Mouse (Mus musculus) MEL (cell line): ENCODE measurements around the gene Dusp13. TPM values are rescaled to one million over a fixed set of nuclear protein-coding genes. Genes with fewer than 3 reads are reported as not detected.

Experiments
- DNase-seq: peaks from one replicate; pipeline ENCODE4 v3.0.0; 2011; ENCODE audit warnings: low read depth, low spot score
- H3K27ac ChIP-seq: 2 replicates; pipeline ENCODE4 v1.5.1; 2012; ENCODE audit warnings: low read depth, mild to moderate bottlenecking, control low read depth, low read length, moderate library complexity; ENCODE audit not compliant: control insufficient read depth
- H3K27me3 ChIP-seq, 2 experiments: fragments of 150-350 bp in 1 of 2; sonication (generic) in 1 of 2; 2 replicates each; pipeline ENCODE4 v1.6.1; 2012; ENCODE audit warnings: low read length in 2 of 2, mild to moderate bottlenecking in 2 of 2, improper control_type of control experiment in 1 of 2, moderate library complexity in 1 of 2; ENCODE audit not compliant: insufficient read depth in 2 of 2, control insufficient read depth in 1 of 2
- H3K36me3 ChIP-seq, 2 experiments: 2 replicates each; pipeline ENCODE4 v1.6.1; 2012 to 2014; ENCODE audit warnings: low read length in 2 of 2, improper control_type of control experiment in 1 of 2, inconsistent platforms in 1 of 2, mild to moderate bottlenecking in 1 of 2; ENCODE audit not compliant: insufficient read depth in 2 of 2, control insufficient read depth in 1 of 2
- H3K4me1 ChIP-seq, 2 experiments: fragments of 150-350 bp in 1 of 2; sonication (generic) in 1 of 2; 2 replicates each; pipeline ENCODE4 v1.6.1; 2012; ENCODE audit warnings: low read length in 2 of 2, improper control_type of control experiment in 1 of 2, mild to moderate bottlenecking in 1 of 2; ENCODE audit not compliant: insufficient read depth in 2 of 2, control insufficient read depth in 1 of 2
- H3K4me3 ChIP-seq, 2 experiments: fragments of 150-350 bp in 1 of 2; sonication (generic) in 1 of 2; 2 replicates each; pipeline ENCODE4 v1.5.1; 2012; ENCODE audit warnings: low read depth in 2 of 2, low read length in 2 of 2, mild to moderate bottlenecking in 2 of 2, moderate library complexity in 2 of 2, control low read depth in 1 of 2, improper control_type of control experiment in 1 of 2; ENCODE audit not compliant: control insufficient read depth in 1 of 2, insufficient read depth in 1 of 2
- H3K79me2 ChIP-seq: 2 replicates; pipeline ENCODE4 v1.6.1; 2012; ENCODE audit warnings: mild to moderate bottlenecking, low read length, moderate library complexity; ENCODE audit not compliant: control insufficient read depth, poor library complexity, insufficient read depth
- H3K9ac ChIP-seq: 2 replicates; pipeline ENCODE4 v1.6.1; 2012; ENCODE audit warnings: low read depth, mild to moderate bottlenecking, control low read depth, low read length, moderate library complexity; ENCODE audit not compliant: control insufficient read depth, poor library complexity, severe bottlenecking
- H3K9me3 ChIP-seq: fragments of 150-350 bp; sonication (generic); replicated peaks from 2 replicates; pipeline ENCODE4 v1.6.1; 2012; ENCODE audit warnings: mild to moderate bottlenecking, low read length, improper control_type of control experiment, moderate library complexity; ENCODE audit not compliant: insufficient read depth
- BHLHE40 ChIP-seq: IDR thresholded peaks from 2 replicates; pipeline ENCODE4 v1.6.1; 2012; ENCODE audit warnings: low read depth, mild to moderate bottlenecking, inconsistent platforms, low read length, improper control_type of control experiment, borderline replicate concordance
- E2F4 ChIP-seq: IDR thresholded peaks from 2 replicates; pipeline ENCODE4 v1.6.1; 2011; ENCODE audit warnings: low read depth, low read length, improper control_type of control experiment, borderline replicate concordance
- ELF1 ChIP-seq: IDR thresholded peaks from 2 replicates; pipeline ENCODE4 v1.6.1; 2014; ENCODE audit warnings: low read depth, mild to moderate bottlenecking, inconsistent platforms, low read length, improper control_type of control experiment, moderate library complexity
- EP300 ChIP-seq, 2 experiments: IDR thresholded peaks; 2 replicates each; pipeline ENCODE4 v1.6.1; 2011; ENCODE audit warnings: improper control_type of control experiment in 2 of 2, low read length in 2 of 2, low read depth in 1 of 2, mild to moderate bottlenecking in 1 of 2
- JUND ChIP-seq: IDR thresholded peaks from 2 replicates; pipeline ENCODE4 v1.6.1; 2011; ENCODE audit warnings: low read depth, mild to moderate bottlenecking, improper control_type of control experiment, low read length
- MAX ChIP-seq: IDR thresholded peaks from 2 replicates; pipeline ENCODE4 v1.6.1; 2011; ENCODE audit warnings: low read length, improper control_type of control experiment
- MAZ ChIP-seq: IDR thresholded peaks from 2 replicates; pipeline ENCODE4 v1.6.1; 2012; ENCODE audit warnings: low read depth, mild to moderate bottlenecking, inconsistent platforms, low read length, improper control_type of control experiment
- MYC ChIP-seq: IDR thresholded peaks from 2 replicates; pipeline ENCODE4 v1.6.1; 2011; ENCODE audit warnings: low read depth, mild to moderate bottlenecking, low read length, improper control_type of control experiment, moderate library complexity
- NELFE ChIP-seq: IDR thresholded peaks from 2 replicates; pipeline ENCODE4 v1.6.1; 2011; ENCODE audit warnings: low read depth, low read length, improper control_type of control experiment
- NRF1 ChIP-seq: IDR thresholded peaks from 2 replicates; pipeline ENCODE4 v1.6.1; 2014; ENCODE audit warnings: low read depth, mild to moderate bottlenecking, inconsistent platforms, low read length, improper control_type of control experiment, moderate library complexity; ENCODE audit not compliant: poor library complexity, insufficient read depth, severe bottlenecking
- POLR2AphosphoS2 ChIP-seq: IDR thresholded peaks from 2 replicates; pipeline ENCODE4 v1.6.1; 2011; ENCODE audit warnings: low read length, improper control_type of control experiment
- POLR2AphosphoS5 ChIP-seq: IDR thresholded peaks from 2 replicates; pipeline ENCODE4 v1.6.1; 2012; ENCODE audit warnings: low read depth, borderline replicate concordance, mild to moderate bottlenecking, inconsistent platforms, low read length, moderate library complexity, mixed read lengths
- RCOR1 ChIP-seq: IDR thresholded peaks from 2 replicates; pipeline ENCODE4 v1.6.1; 2012; ENCODE audit warnings: low read depth, mild to moderate bottlenecking, inconsistent platforms, low read length, improper control_type of control experiment
- SIN3A ChIP-seq: IDR thresholded peaks from 2 replicates; pipeline ENCODE4 v1.6.1; 2012; ENCODE audit warnings: low read length, improper control_type of control experiment, inconsistent platforms
- TBP ChIP-seq: IDR thresholded peaks from 2 replicates; pipeline ENCODE4 v1.8.0; 2011; ENCODE audit warnings: low read depth, low read length, improper control_type of control experiment
- UBTF ChIP-seq: IDR thresholded peaks from 2 replicates; pipeline ENCODE4 v1.6.1; 2012; ENCODE audit warnings: low read depth, mild to moderate bottlenecking, inconsistent platforms, low read length, improper control_type of control experiment, moderate library complexity, borderline replicate concordance; ENCODE audit not compliant: insufficient read depth
- USF1 ChIP-seq: IDR thresholded peaks from 2 replicates; pipeline ENCODE4 v1.6.1; 2014; ENCODE audit warnings: low read depth, mild to moderate bottlenecking, inconsistent platforms, low read length, improper control_type of control experiment, moderate library complexity
- ZC3H11A ChIP-seq: IDR thresholded peaks from 2 replicates; pipeline ENCODE4 v1.6.1; 2012; ENCODE audit warnings: low read depth, mild to moderate bottlenecking, inconsistent platforms, low read length, improper control_type of control experiment
- ZMIZ1 ChIP-seq: IDR thresholded peaks from 2 replicates; pipeline ENCODE4 v1.6.1; 2012; ENCODE audit warnings: low read depth, mild to moderate bottlenecking, inconsistent platforms, low read length, improper control_type of control experiment, moderate library complexity
- polyA plus RNA-seq, 2 experiments: library from polyadenylated mRNA; stranded (reverse) in 1 of 2; unstranded in 1 of 2; fragments of >175 nt in 1 of 2; fragments of >200 nt in 1 of 2; gene quantifications; 2 replicates each; pipeline versions ENCODE4 v1.2.1 to v1.2.4; 2012; ENCODE audit warnings: low replicate concordance in 2 of 2, low read depth in 1 of 2; ENCODE audit not compliant: insufficient read length in 2 of 2, insufficient read depth in 1 of 2, missing spikeins in 1 of 2
- total RNA-seq: library from RNA; depleted of rRNA; stranded (reverse); fragments of 300-350 nt; gene quantifications from 2 replicates; pipeline ENCODE4 v1.2.3, GENCODE M21; 2012; rRNA removed

The Dusp13 gene
- total RNA-seq (not detected in 2 replicates), polyA plus RNA-seq (under 1 TPM in 1 of 2 experiments, not detected in 1; 0.08 TPM)

DNA sequence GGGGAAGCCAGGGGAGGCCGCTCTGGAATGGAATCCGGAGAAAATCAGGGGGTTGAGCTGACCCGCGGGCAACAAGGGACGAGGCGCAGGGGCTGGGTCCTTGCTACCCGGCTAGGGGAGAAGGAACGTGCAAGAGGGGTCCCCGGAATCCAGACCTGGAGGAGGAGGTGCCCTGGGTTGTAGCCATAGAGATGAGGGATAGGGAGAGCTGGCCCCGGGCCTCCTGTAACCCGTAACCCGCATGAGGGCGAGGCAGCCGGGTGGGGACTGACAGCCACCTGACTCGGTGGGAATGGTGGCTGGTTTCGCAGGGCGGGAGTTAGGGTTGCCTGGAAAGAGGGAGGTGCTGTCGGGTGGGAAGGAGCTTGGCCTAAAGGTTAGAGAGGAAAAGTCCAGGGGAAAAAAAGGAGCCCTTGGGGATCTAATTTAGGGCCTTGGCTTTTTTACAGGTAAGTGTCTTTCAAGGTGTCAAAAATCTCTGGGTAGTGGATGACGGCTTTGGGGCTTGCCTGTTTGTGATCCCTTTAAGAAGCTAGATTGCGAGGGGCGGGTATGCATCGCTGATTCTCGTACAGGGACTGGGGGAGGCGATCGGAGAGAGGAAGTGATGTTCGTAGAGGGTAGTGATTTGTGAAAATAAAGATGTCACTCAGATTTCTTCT, at the start of gene Dusp13:
Gene Dusp13 (minus strand): TSS at position 301 of the 662 bp plus-strand sequence.
- Histone ChIP-seq H3K4me1 (peaks cover 15 to 30% of the 10 kb centered on the region in 2 experiments), H3K27ac (peak within 1 kb of the TSS; percentile 37), H3K27me3 (no peaks in the 10 kb centered on the region), H3K36me3 (peaks cover 0 to 27% of the 10 kb centered on the region in 2 experiments; a peak in 2 of 4 replicates), H3K4me3 (peak within 1 kb of the TSS; percentile 91 to 100), H3K79me2 (peaks cover 34% of the 10 kb centered on the region), H3K9ac (peak within 1 kb of the TSS; percentile 89)
- DNase-seq, result peak; percentile 71
- peak; percentile 55; the same call in 1 of the 2 replicates for TF ChIP-seq SIN3A
- no peak for TF ChIP-seq ZMIZ1
- no peak for TF ChIP-seq E2F4
- 0 out of 2 replicates have a peak, but pooled peaks have one; percentile 11 for TF ChIP-seq TBP
- peak; percentile 34; the same call in 1 of the 2 replicates for TF ChIP-seq RCOR1
- TF ChIP-seq, all 39 proteins: peak for 3
- H3K9me3 ChIP-seq, result no peaks in the 10 kb centered on the region

DNA sequence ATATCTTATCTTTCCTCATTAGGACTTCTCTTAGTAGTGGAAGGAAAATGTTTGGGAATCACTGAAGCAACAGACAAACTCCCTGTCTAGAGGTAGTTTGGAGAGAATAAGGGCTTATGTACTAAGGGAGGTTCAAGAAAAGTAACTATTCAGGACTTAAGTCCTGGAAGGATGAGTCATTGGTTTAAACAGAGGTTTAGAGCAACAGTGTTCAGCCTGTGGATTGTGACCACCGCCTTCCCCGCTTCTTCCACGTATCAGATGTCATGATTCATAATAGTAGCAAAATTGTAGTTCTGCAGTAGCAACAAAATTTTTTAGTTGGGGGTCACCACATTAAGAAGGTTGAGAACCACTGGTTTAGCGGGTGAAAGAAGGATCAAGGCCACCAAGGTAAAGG, 49.7 kb upstream of the Dusp13 start:
- Histone ChIP-seq H3K4me3 (no peak overlapping the region), H3K4me1 (peaks cover 2 to 7% of the 10 kb centered on the region in 2 experiments; a peak in 2 of 4 replicates), H3K79me2 (no peaks in the 10 kb centered on the region), H3K9me3 (no peaks in the 10 kb centered on the region), H3K36me3 (peaks cover 0 to 8% of the 10 kb centered on the region in 2 experiments; a peak in 2 of 4 replicates), H3K27ac (no peak overlapping the region), H3K27me3 (no peaks in the 10 kb centered on the region), H3K9ac (no peak overlapping the region)
- no peak for DNase-seq
- TF ChIP-seq ZC3H11A, result no peak
- no peak for TF ChIP-seq E2F4
- TF ChIP-seq UBTF, result no peak
- TF ChIP-seq RCOR1, result no peak
- TF ChIP-seq EP300 (IDR thresholded peaks at IDR 0.05; ENCODE audit: low read depth in 1 of 2, low read length in 2 of 2), result no peak
- no peak for TF ChIP-seq MAX
- no peak for TF ChIP-seq BHLHE40
- no peak for TF ChIP-seq JUND
- no peak for TF ChIP-seq NELFE
- no peak; the same call in 1 of the 2 replicates for TF ChIP-seq POLR2AphosphoS2
- no peak for TF ChIP-seq MAZ
- TF ChIP-seq MYC, result no peak
- no peak for TF ChIP-seq POLR2AphosphoS5
- no peak for TF ChIP-seq ELF1
- no peak for TF ChIP-seq USF1
- TF ChIP-seq ZMIZ1, result no peak
- no peak for TF ChIP-seq NRF1
